Mouse (Mus musculus): ENCODE measurements at regions not wholly inside any gene's neighbourhood (a gene's known extent, or its start where the extent isn't known, plus 50 kb on each side); places are given as distances from the start of the nearest gene placed in this dataset.
A peak's percentile ranks its signal among the peaks of the same experiment; 100 is the strongest.

- WGBS: 15% methylated on average over 6 of the region's 8 CpGs
- no peak overlapping the region for H3K4me2 ChIP-seq
- H3K9ac ChIP-seq (ENCODE audit: low read depth, low read length): no peak overlapping the region
- DNase-seq (ENCODE audit: low spot score): no peak
- no peak for ATAC-seq (replicated peaks; ENCODE audit: low FRiP score)
- H3K27me3 ChIP-seq (replicated peaks; ENCODE audit: control insufficient read depth, insufficient read depth, low read length): no peaks in the 10 kb centered on the region; the same call in 1 of the 2 replicates
- no peaks in the 10 kb centered on the region for H3K36me3 ChIP-seq (ENCODE audit: control insufficient read depth, insufficient read depth, low read length)
- no peak overlapping the region for H3K4me3 ChIP-seq (ENCODE audit: low read depth, low read length)
- H3K9me3 ChIP-seq (ENCODE audit: control insufficient read depth, low read length): no peaks in the 10 kb centered on the region
- no peak overlapping the region for H3K27ac ChIP-seq (ENCODE audit: low read depth, low read length)
- no peaks in the 10 kb centered on the region for H3K4me1 ChIP-seq (replicated peaks; ENCODE audit: control insufficient read depth, insufficient read depth, low read length)
These were observed 122.2 kb upstream of the Zfhx3 start for GRCm38 (mm10) chr8:107820174-107820760.

DNA sequence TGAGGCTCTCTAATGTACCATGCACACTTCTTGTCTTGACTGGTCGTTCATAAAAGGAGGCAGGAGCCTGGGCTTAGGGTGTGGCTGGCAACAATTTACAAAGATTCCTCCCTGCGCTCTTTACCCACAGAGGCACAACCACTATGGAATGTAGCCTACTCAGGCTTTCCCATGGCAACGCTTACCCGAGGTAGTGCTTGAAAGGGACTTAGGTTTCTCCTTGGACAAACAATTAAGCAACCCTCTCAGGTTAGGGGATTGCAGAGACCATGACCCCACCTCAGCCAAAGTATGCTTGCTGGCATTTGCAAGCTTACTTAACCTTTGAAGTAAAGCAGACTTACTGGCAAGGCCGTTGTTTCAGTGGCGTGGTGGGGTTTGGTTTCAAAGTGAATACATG lies 120.9 kb upstream of the Zfhx3 start:
- Histone ChIP-seq H3K27ac (ENCODE audit: low read depth, low read length) (no peak overlapping the region), H3K9me3 (ENCODE audit: control insufficient read depth, low read length) (no peaks in the 10 kb centered on the region), H3K4me3 (ENCODE audit: low read depth, low read length) (no peak overlapping the region), H3K36me3 (ENCODE audit: control insufficient read depth, insufficient read depth, low read length) (no peaks in the 10 kb centered on the region), H3K4me1 (replicated peaks; ENCODE audit: control insufficient read depth, insufficient read depth, low read length) (no peaks in the 10 kb centered on the region), H3K4me2 (no peak overlapping the region), H3K27me3 (replicated peaks; ENCODE audit: control insufficient read depth, insufficient read depth, low read length) (no peaks in the 10 kb centered on the region; the same call in 1 of the 2 replicates), H3K9ac (ENCODE audit: low read depth, low read length) (no peak overlapping the region)
- DNase-seq (ENCODE audit: low spot score) (no peak), ATAC-seq (replicated peaks; ENCODE audit: low FRiP score) (no peak)
- WGBS: 58% methylated on average over 6 of the region's 6 CpGs

DNA sequence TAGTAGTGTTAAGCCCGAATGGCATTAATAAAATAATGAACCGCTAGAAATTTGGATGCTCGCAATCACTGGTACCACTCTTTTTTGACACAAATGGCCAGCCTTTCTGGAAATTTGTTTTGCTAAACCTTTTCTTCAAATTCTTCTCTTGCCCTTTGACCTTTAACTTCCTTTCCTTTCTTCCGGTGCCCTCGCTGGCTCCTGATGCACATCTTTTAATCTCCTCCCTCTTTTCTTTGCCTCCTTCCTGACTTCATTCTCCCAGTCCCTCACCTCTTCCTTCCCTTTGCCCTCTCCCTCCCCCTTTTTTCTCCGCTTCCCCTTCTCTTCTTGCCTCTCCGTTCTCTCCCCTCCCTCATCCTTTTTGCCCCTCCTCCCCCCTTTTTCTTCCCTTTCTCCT lies 118.3 kb upstream of the Zfhx3 start:
- peak overlapping the region; percentile 54; the same call in 1 of the 2 replicates for H3K4me2 ChIP-seq
- no peaks in the 10 kb centered on the region for H3K9me3 ChIP-seq (ENCODE audit: control insufficient read depth, low read length)
- DNase-seq (ENCODE audit: low spot score): no peak
- no peaks in the 10 kb centered on the region for H3K36me3 ChIP-seq (ENCODE audit: control insufficient read depth, insufficient read depth, low read length)
- H3K27ac ChIP-seq (ENCODE audit: low read depth, low read length): no peak overlapping the region
- H3K4me3 ChIP-seq (ENCODE audit: low read depth, low read length): no peak overlapping the region
- no peaks in the 10 kb centered on the region for H3K4me1 ChIP-seq (replicated peaks; ENCODE audit: control insufficient read depth, insufficient read depth, low read length)
- no peak overlapping the region for H3K9ac ChIP-seq (ENCODE audit: low read depth, low read length)
- H3K27me3 ChIP-seq (replicated peaks; ENCODE audit: control insufficient read depth, insufficient read depth, low read length): no peaks in the 10 kb centered on the region; the same call in 1 of the 2 replicates
- ATAC-seq (replicated peaks; ENCODE audit: low FRiP score): no peak
- WGBS: 17% methylated on average over 7 of the region's 7 CpGs

DNA sequence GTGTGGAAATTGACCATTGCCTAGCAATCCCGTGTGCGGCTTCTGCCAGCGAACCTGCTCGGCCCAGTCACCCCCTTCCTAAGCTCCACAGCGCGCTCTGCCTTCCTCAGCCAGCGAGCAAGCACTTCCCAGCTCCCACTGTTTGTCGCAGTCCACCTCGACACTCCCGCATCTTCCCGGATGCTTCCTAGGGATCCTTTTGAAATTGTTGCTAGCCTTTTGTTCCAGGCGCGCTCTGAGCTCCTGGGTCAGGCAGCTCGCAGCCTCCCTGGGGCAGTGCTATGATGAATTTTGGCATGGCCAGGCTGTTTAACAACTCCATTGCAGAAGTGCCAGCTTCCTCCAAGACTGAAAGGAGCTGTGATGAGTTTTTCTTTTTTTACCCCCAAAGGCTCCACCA lies 117.8 kb upstream of the Zfhx3 start:
- Histone ChIP-seq H3K9me3 (ENCODE audit: control insufficient read depth, low read length) (no peaks in the 10 kb centered on the region), H3K36me3 (ENCODE audit: control insufficient read depth, insufficient read depth, low read length) (no peaks in the 10 kb centered on the region), H3K27me3 (replicated peaks; ENCODE audit: control insufficient read depth, insufficient read depth, low read length) (no peaks in the 10 kb centered on the region; the same call in 1 of the 2 replicates), H3K4me2 (peak overlapping the region; percentile 54), H3K4me1 (replicated peaks; ENCODE audit: control insufficient read depth, insufficient read depth, low read length) (no peaks in the 10 kb centered on the region), H3K27ac (ENCODE audit: low read depth, low read length) (no peak overlapping the region), H3K9ac (ENCODE audit: low read depth, low read length) (no peak overlapping the region), H3K4me3 (ENCODE audit: low read depth, low read length) (no peak overlapping the region)
- WGBS: 4% methylated on average over 14 of the region's 14 CpGs
- DNase-seq (ENCODE audit: low spot score) (peak; percentile 37), ATAC-seq (replicated peaks; ENCODE audit: low FRiP score) (no peak)

- no peak for ATAC-seq (replicated peaks; ENCODE audit: low FRiP score)
- Histone ChIP-seq H3K9ac (ENCODE audit: low read depth, low read length) (no peak overlapping the region), H3K27ac (ENCODE audit: low read depth, low read length) (no peak overlapping the region), H3K9me3 (ENCODE audit: control insufficient read depth, low read length) (no peaks in the 10 kb centered on the region), H3K4me1 (replicated peaks; ENCODE audit: control insufficient read depth, insufficient read depth, low read length) (no peaks in the 10 kb centered on the region), H3K36me3 (ENCODE audit: control insufficient read depth, insufficient read depth, low read length) (no peaks in the 10 kb centered on the region), H3K27me3 (replicated peaks; ENCODE audit: control insufficient read depth, insufficient read depth, low read length) (no peaks in the 10 kb centered on the region; the same call in 1 of the 2 replicates), H3K4me2 (no peak overlapping the region), H3K4me3 (ENCODE audit: low read depth, low read length) (no peak overlapping the region)
- DNase-seq (ENCODE audit: low spot score): no peak
- WGBS: 71% methylated on average over 17 of the region's 17 CpGs
These were observed 114.8 kb upstream of the Zfhx3 start for GRCm38 (mm10) chr8:107827500-107828125.

- no peaks in the 10 kb centered on the region for H3K9me3 ChIP-seq (ENCODE audit: control insufficient read depth, low read length)
- H3K4me3 ChIP-seq (ENCODE audit: low read depth, low read length): no peak overlapping the region
- DNase-seq (ENCODE audit: low spot score) (no peak), ATAC-seq (replicated peaks; ENCODE audit: low FRiP score) (no peak)
- no peaks in the 10 kb centered on the region for H3K4me1 ChIP-seq (replicated peaks; ENCODE audit: control insufficient read depth, insufficient read depth, low read length)
- WGBS: 81% methylated on average over 5 of the region's 5 CpGs
- no peak overlapping the region for H3K4me2 ChIP-seq
- no peaks in the 10 kb centered on the region; the same call in 1 of the 2 replicates for H3K27me3 ChIP-seq (replicated peaks; ENCODE audit: control insufficient read depth, insufficient read depth, low read length)
- H3K9ac ChIP-seq (ENCODE audit: low read depth, low read length): no peak overlapping the region
- no peak overlapping the region for H3K27ac ChIP-seq (ENCODE audit: low read depth, low read length)
- no peaks in the 10 kb centered on the region for H3K36me3 ChIP-seq (ENCODE audit: control insufficient read depth, insufficient read depth, low read length)
These were observed 113.9 kb upstream of the Zfhx3 start for GRCm38 (mm10) chr8:107828541-107828940.

DNA sequence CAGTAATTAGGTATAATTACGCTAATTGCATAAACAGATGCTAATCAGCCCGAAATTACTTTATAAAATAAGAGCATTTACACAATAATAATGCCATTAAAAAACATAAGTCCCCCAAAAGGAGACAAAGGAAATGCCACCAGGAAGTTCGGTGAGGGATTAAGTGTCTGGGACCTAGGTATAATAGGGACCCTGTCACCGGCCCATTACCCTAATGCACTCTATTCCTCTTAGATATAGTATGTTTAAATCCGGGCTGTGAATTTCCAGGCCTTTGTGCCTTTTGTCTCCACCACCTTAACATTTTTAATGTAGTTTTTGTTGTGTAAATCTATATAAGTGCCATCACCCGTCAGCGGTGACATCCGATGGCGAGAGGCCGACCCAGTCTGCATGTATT lies 109.0 kb upstream of the Zfhx3 start:
- Histone ChIP-seq H3K4me3 (ENCODE audit: low read depth, low read length) (no peak overlapping the region), H3K27me3 (replicated peaks; ENCODE audit: control insufficient read depth, insufficient read depth, low read length) (no peaks in the 10 kb centered on the region), H3K36me3 (ENCODE audit: control insufficient read depth, insufficient read depth, low read length) (no peaks in the 10 kb centered on the region), H3K4me1 (replicated peaks; ENCODE audit: control insufficient read depth, insufficient read depth, low read length) (no peaks in the 10 kb centered on the region), H3K9ac (ENCODE audit: low read depth, low read length) (no peak overlapping the region), H3K4me2 (no peak overlapping the region), H3K27ac (ENCODE audit: low read depth, low read length) (no peak overlapping the region), H3K9me3 (ENCODE audit: control insufficient read depth, low read length) (no peaks in the 10 kb centered on the region)
- no peak for ATAC-seq (replicated peaks; ENCODE audit: low FRiP score)
- no peak for DNase-seq (ENCODE audit: low spot score)
- WGBS: 83% methylated on average over 10 of the region's 10 CpGs

- Histone ChIP-seq H3K27me3 (replicated peaks; ENCODE audit: control insufficient read depth, insufficient read depth, low read length) (no peaks in the 10 kb centered on the region), H3K4me2 (no peak overlapping the region), H3K4me3 (ENCODE audit: low read depth, low read length) (no peak overlapping the region), H3K27ac (ENCODE audit: low read depth, low read length) (no peak overlapping the region), H3K9me3 (ENCODE audit: control insufficient read depth, low read length) (no peaks in the 10 kb centered on the region), H3K4me1 (replicated peaks; ENCODE audit: control insufficient read depth, insufficient read depth, low read length) (no peaks in the 10 kb centered on the region), H3K36me3 (ENCODE audit: control insufficient read depth, insufficient read depth, low read length) (no peaks in the 10 kb centered on the region), H3K9ac (ENCODE audit: low read depth, low read length) (no peak overlapping the region)
- no peak for DNase-seq (ENCODE audit: low spot score)
- 79% methylated on average over 3 of the region's 3 CpGs for whole genome bisulfite sequencing
- no peak for ATAC-seq (replicated peaks; ENCODE audit: low FRiP score)
These were observed 96.3 kb upstream of the Zfhx3 start for GRCm38 (mm10) chr8:107846141-107846540.

Measured in liver, embryonic 11.5 days (tissue).